Mouse (Mus musculus) liver, embryonic 13.5 days (tissue): ENCODE data around the gene Rap1gap2. TPM values are rescaled to one million over a fixed set of nuclear protein-coding genes. Genes with fewer than 3 reads are reported as not detected.

Experiments
- ATAC-seq: fragments of 200-750 bp; cut with Nextera tagmentation; 2 replicates; pipeline ENCODE4 v1.8.0; 2017; ENCODE audit warnings: low read depth, mild to moderate bottlenecking, moderate number of reproducible peaks, moderate library complexity
- DNase-seq: peaks from one replicate; pipeline ENCODE4 v3.0.0; 2022
- H3K27ac ChIP-seq: fragments of 300-500 bp; sonication (generic); 2 replicates; pipeline ENCODE4 v1.5.1; 2015; ENCODE audit warnings: moderate library complexity, mild to moderate bottlenecking, inconsistent platforms
- H3K27me3 ChIP-seq: fragments of 300-500 bp; sonication (generic); 2 replicates; pipeline ENCODE4 v1.6.1; 2015; ENCODE audit warnings: mild to moderate bottlenecking, inconsistent platforms
- H3K36me3 ChIP-seq: fragments of 300-500 bp; sonication (generic); 2 replicates; pipeline ENCODE4 v1.6.1; 2015; ENCODE audit warnings: mild to moderate bottlenecking, inconsistent platforms
- H3K4me1 ChIP-seq: fragments of 300-500 bp; sonication (generic); replicated peaks from 2 replicates; pipeline ENCODE4 v1.6.1; 2015; ENCODE audit warnings: inconsistent platforms
- H3K4me2 ChIP-seq: fragments of 300-500 bp; sonication (generic); 2 replicates; pipeline ENCODE4 v1.6.1; 2015; ENCODE audit warnings: inconsistent platforms, mild to moderate bottlenecking, moderate library complexity
- H3K4me3 ChIP-seq: fragments of 300-500 bp; sonication (generic); replicated peaks from 2 replicates; pipeline ENCODE4 v1.5.1; 2015; ENCODE audit warnings: mild to moderate bottlenecking, inconsistent platforms
- H3K9ac ChIP-seq: fragments of 300-500 bp; sonication (generic); 2 replicates; pipeline ENCODE4 v1.6.1; 2015; ENCODE audit warnings: mild to moderate bottlenecking, inconsistent platforms
- H3K9me3 ChIP-seq: fragments of 300-500 bp; sonication (generic); replicated peaks from 2 replicates; pipeline ENCODE4 v1.6.1; 2016; ENCODE audit warnings: inconsistent platforms
- WGBS: fragments of 180-500 bp; shearing (Covaris S2); methylation state at CpG from one replicate; pipeline ENCODE4 v1.1.7; 2015; ENCODE audit not compliant: insufficient replicate concordance; 5-methylcytosine and 5-hydroxymethylcytosine counted together
- polyA plus RNA-seq: library from polyadenylated mRNA; unstranded; fragments of >200 nt; fragmentation: Nextera tagmentation; extraction: Ambion mirVana; gene quantifications from 2 replicates; pipeline ENCODE4 v1.2.1, GENCODE M21; 2015

The Rap1gap2 gene
- polyA plus RNA-seq, 1 experiment from 2014 or later: 0.77 TPM

GRCm38 (mm10) chr11:74376847-74377246 is 233.9 kb downstream of the Rap1gap2 start:
- no peaks in the 10 kb centered on the region for H3K9me3 ChIP-seq
- no peaks in the 10 kb centered on the region for H3K4me1 ChIP-seq
- H3K36me3 ChIP-seq: no peaks in the 10 kb centered on the region
- H3K27me3 ChIP-seq: no peaks in the 10 kb centered on the region
- ATAC-seq (no peak), DNase-seq (no peak)
- H3K4me2 ChIP-seq: no peak overlapping the region
- no peak overlapping the region for H3K27ac ChIP-seq
- no peak overlapping the region for H3K4me3 ChIP-seq
- WGBS: 59% methylated on average over 3 of the region's 3 CpGs
- H3K9ac ChIP-seq: no peak overlapping the region

GRCm38 (mm10) chr11:74371393-74372100 is 239.2 kb downstream of the Rap1gap2 start:
- H3K27me3 ChIP-seq: 0 out of 2 replicates have a peak, but pooled peaks cover 2% of the 10 kb centered on the region
- H3K4me3 ChIP-seq: no peak overlapping the region
- DNase-seq (peak; percentile 26), ATAC-seq (no peak)
- no peak overlapping the region for H3K4me2 ChIP-seq
- no peaks in the 10 kb centered on the region for H3K36me3 ChIP-seq
- no peaks in the 10 kb centered on the region for H3K9me3 ChIP-seq
- H3K4me1 ChIP-seq: no peaks in the 10 kb centered on the region
- H3K27ac ChIP-seq: no peak overlapping the region
- WGBS: 11% methylated on average over 22 of the region's 22 CpGs
- H3K9ac ChIP-seq: no peak overlapping the region

- Histone ChIP-seq H3K4me2 (no peak within 1 kb of the TSS), H3K4me1 (no peaks in the 10 kb centered on the region), H3K36me3 (no peaks in the 10 kb centered on the region), H3K27ac (no peak within 1 kb of the TSS), H3K9me3 (no peaks in the 10 kb centered on the region), H3K27me3 (no peaks in the 10 kb centered on the region), H3K4me3 (no peak within 1 kb of the TSS), H3K9ac (no peak within 1 kb of the TSS)
- DNase-seq: no peak
- ATAC-seq: no peak
- WGBS: 50% methylated on average over 1 of the region's 1 CpGs
Observed at GRCm38 (mm10) chr11:74361769-74362168, 248.9 kb downstream of the Rap1gap2 start, which contains the start of gene Olfr412. Gene Olfr412 (plus strand): TSS chr11:74362069.

GRCm38 (mm10) chr11:74352550-74352949 is 258.2 kb downstream of the Rap1gap2 start, which contains the start of gene Olfr411:
Gene Olfr411 (minus strand): TSS chr11:74352650.
- Histone ChIP-seq H3K4me2 (no peak within 1 kb of the TSS), H3K27ac (no peak within 1 kb of the TSS), H3K9ac (no peak within 1 kb of the TSS), H3K4me3 (no peak within 1 kb of the TSS), H3K9me3 (no peaks in the 10 kb centered on the region), H3K36me3 (no peaks in the 10 kb centered on the region), H3K27me3 (no peaks in the 10 kb centered on the region), H3K4me1 (no peaks in the 10 kb centered on the region)
- no peak for DNase-seq
- no peak for ATAC-seq
- WGBS: 62% methylated on average over 3 of the region's 3 CpGs

GRCm38 (mm10) chr11:74337931-74338330 is 272.8 kb downstream of the Rap1gap2 start, which contains the start of gene Olfr410:
Gene Olfr410 (minus strand): TSS chr11:74338031.
- ATAC-seq: no peak
- Histone ChIP-seq H3K36me3 (no peaks in the 10 kb centered on the region), H3K9ac (no peak within 1 kb of the TSS), H3K27me3 (no peaks in the 10 kb centered on the region), H3K4me1 (no peaks in the 10 kb centered on the region), H3K4me2 (no peak within 1 kb of the TSS), H3K9me3 (no peaks in the 10 kb centered on the region), H3K4me3 (no peak within 1 kb of the TSS), H3K27ac (no peak within 1 kb of the TSS)
- WGBS: 57% methylated on average over 6 of the region's 6 CpGs
- DNase-seq: no peak

Other genes starting within 250 kb of the Rap1gap2 start
- gene Olfr412, start 248.8 kb downstream of the Rap1gap2 start, polyA plus RNA-seq: not detected in 2 replicates
- gene Ccdc92b, start 8.7 kb upstream of the Rap1gap2 start, polyA plus RNA-seq: 7.6 and 8.3 TPM in 2 replicates
- 24.6 and 32.2 TPM in 2 replicates for gene Cluh, start 38.6 kb upstream of the Rap1gap2 start, polyA plus RNA-seq
- gene Pafah1b1, start 113.8 kb upstream of the Rap1gap2 start, polyA plus RNA-seq: 38.9 and 49.9 TPM in 2 replicates
- 34.8 and 40.3 TPM in 2 replicates for gene Mettl16, start 159.9 kb upstream of the Rap1gap2 start, polyA plus RNA-seq
- gene Mnt, start 220.0 kb upstream of the Rap1gap2 start, polyA plus RNA-seq: 1.3 and 1.5 TPM in 2 replicates